Mouse (Mus musculus): ENCODE data around the gene Neurl3.

Neurl3 gene

DNA sequence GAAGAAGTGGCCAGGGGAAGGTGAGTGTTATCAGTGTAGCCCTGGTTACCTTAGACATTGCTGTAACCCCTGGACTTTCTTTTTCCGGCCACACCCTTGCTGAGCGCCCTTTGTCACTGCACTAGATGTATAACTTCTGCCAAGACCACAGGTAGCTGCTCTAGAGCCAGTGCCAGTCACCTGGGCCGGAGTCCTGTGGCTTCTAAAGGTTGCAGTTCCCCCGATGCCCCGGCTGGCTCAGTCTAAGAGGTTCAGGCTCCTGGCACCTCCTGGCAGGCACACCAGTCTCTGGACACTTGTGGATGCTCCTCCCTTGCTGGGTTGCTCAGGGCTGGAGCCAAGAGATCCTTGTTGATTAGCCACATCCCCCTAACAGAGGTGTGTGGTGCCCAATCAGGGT lies at the start of gene Neurl3:
Gene Neurl3, minus strand, starts transcription at position 225 of the 400 bp plus-strand sequence.
- DNase-seq: no peak

DNA sequence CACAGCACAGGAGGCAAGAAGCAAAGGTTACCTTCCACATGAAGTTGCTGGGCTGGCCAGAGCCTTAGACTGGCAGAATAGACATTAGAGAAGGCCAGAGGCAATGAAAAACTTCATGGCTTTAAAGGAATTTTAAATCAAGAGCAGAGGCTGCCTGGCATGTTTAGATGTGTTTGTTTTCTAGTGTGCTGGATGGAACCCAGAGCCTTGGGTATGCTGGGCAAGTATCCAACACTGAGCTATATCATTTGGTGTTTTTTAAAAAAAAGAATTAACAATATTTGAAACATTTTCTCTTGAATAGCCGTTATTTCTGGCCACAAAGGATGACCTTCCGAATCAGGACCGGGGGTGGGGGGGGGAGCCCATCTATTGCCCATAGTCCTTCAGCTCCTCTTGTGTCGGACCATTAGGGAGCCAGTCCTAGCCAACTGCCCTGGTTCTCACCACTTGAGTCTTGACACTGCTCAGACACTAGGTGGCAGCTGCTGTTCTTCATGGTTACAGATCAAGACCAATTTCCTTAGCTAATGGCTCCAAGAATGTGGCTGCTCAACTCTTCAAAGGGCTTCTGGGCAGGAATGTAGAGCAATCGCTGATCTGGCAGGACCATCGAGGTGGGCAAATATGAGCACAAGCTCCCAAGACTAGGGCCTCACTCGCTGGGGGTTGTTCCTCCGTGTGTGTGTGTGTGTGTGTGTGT lies 49.4 kb upstream of the Neurl3 start:
- DNase-seq: no peak

DNA sequence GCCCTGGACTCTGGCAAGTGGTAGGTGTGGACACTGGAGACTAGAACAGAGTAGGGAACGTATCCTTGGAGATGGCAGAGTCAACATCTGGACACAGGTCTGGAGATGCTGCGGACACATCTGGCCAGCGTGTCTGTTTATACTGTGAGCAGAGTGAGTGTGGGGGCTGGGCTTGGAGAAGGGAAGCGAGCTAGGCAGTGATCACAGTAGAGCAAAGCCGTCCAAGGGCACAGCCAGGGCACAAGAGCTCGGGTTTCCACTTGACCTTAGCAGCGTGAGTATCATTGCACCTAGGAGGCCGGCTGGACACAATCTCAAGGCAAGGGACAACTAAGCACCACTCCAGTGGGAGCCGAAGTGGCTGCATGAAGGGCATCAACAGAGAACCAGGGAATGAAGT lies 48.6 kb upstream of the Neurl3 start:
- DNase-seq: no peak

- no peak for DNase-seq
Observed at GRCm38 (mm10) chr1:36321829-36322573, 47.5 kb upstream of the Neurl3 start.

DNA sequence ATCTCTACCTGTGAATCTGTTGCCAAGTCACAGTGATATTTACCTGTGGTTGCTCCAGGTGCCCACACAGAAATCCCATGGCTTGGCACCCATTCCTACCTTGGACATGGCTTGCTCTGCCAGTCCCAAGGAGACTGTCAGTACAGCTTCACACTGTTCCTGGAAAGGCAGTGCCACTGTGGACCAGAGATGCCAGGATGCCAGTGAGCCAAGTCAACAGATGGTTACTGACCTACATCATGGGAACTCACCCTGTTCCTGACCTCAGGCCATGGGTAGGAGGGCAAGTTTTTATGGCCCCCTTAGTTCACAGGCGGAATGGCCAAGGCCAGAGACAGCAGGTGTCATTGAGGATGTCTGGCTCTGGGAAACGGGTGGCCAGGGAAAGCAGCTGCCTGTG lies 46.7 kb upstream of the Neurl3 start:
- peak; percentile 75 for DNase-seq

GRCm38 (mm10) chr1:36315776-36316100 lies 41.3 kb upstream of the Neurl3 start:
- DNase-seq: no peak

GRCm38 (mm10) chr1:36314959-36315775 lies 40.7 kb upstream of the Neurl3 start:
- no peak for DNase-seq

GRCm38 (mm10) chr1:36309498-36309901 lies 35.0 kb upstream of the Neurl3 start:
- DNase-seq: peak; percentile 59

DNA sequence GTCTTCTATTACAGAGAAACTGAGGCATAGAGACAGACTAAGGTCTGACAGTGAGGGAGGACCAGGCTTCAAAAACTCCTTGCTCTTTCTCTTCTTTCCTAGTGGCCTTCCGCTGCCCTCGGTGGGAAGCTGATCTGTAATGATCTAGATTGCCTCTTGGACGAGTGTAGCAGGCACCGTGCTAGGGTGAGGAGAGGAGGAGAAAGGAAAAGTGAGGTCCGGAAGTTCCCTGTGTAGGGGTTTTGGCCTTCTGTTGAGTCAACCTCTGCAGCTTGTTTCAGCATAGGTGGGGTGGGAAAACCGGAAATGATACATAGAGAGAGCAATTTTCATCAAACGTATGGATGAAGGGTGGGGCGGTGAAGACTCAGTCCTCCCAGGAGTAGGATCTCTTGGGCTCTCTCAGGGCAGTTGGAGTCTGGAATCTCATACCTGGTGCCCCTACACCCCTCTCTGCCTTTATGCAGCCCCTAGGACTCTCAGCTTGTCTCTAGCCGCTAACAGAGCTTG lies 34.5 kb upstream of the Neurl3 start:
- peak; percentile 46 for DNase-seq

GRCm38 (mm10) chr1:36308451-36308901 lies 34.0 kb upstream of the Neurl3 start:
- peak; percentile 58 for DNase-seq

GRCm38 (mm10) chr1:36307495-36308280 lies 33.2 kb upstream of the Neurl3 start, which contains the start of gene Arid5a:
Gene Arid5a (plus strand): TSS chr1:36307733.
- DNase-seq: peak; percentile 87

GRCm38 (mm10) chr1:36307121-36307494 lies 32.6 kb upstream of the Neurl3 start:
- DNase-seq: no peak

DNA sequence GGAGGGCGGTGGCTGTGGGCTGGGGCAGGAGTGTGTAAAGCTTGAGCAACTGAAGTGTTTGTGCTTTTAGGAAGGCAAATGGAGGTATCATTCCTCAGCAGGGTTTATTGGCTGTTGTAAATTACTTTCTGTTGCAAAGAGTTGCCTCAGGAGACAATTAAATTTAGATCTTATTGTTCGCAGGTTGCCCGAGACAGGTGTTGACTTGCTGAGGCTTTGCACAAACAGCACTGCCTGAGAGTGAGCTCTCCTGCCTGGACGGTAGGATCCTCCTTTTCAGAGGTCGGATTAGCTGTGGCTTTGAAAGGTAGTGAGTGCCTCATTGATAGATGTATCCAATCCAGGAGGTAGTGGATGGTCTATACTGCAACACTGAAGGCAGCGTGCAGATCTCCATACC lies 31.6 kb upstream of the Neurl3 start:
- peak; percentile 22 for DNase-seq

GRCm38 (mm10) chr1:36304764-36305163 lies 30.3 kb upstream of the Neurl3 start:
- peak; percentile 33 for DNase-seq

GRCm38 (mm10) chr1:36303381-36304320 lies 29.2 kb upstream of the Neurl3 start:
- peak; percentile 76 for DNase-seq

GRCm38 (mm10) chr1:36302957-36303356 lies 28.5 kb upstream of the Neurl3 start:
- DNase-seq: no peak

- peak; percentile 24 for DNase-seq
Observed at GRCm38 (mm10) chr1:36302273-36302672, 27.8 kb upstream of the Neurl3 start.

DNA sequence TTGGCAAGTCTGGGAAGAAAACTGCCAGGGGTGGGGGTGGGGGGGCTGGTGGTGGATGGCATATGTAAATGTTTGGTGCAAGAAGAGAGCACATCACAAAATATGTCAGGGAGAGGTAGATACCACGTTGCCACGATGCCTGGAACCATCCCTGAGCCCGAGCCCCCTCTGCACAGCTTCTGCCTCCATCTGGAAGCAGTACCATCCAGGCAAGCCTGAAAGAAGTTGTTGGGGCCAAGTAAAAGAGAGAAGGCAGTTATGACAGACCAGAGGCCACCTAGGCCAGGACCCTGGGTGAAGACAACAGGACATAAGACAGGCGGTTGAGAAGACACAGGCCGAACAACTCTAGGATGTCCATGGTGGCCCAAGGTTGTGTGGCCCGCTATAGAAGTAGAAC lies 26.0 kb upstream of the Neurl3 start:
- peak; percentile 14 for DNase-seq

DNA sequence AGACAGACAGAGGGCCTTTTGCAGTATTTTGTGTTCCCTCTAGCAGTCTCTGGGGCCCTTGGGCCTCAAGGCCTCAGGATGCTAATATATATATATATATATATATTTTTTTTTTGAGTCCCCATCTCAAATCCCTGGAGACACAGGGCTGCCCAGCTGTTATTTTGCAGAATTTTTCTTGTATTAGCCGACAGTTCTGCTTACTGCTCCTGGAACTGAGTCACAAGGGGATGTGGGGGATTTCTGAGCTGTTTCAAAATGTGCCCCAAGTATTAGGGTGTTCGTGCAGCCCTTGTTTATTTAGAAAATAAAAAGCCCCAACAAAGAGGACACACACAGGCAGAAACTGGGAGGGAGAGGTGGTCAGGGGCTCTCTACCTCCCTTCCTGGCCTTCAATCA lies 25.2 kb upstream of the Neurl3 start:
- DNase-seq: no peak

DNA sequence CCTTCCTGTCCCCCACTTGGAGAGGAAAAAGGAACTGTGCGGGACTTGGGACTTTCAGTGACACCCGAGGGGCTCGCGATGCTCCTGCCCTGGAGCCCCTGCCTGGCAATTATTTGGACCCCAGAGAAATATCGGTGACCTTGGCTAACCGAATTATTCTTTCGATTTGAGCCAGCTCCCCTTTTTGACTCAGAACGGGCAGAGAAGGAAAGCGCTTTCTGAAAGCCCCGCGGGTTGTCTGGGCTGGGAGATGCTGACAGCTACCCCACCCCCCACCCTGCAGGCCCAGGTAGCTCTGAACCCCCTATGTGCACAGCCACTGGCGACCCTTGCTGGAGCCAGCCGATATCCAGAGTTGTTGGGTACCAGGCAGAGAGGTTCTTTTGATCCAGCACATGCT lies 24.6 kb upstream of the Neurl3 start:
- DNase-seq: no peak

DNA sequence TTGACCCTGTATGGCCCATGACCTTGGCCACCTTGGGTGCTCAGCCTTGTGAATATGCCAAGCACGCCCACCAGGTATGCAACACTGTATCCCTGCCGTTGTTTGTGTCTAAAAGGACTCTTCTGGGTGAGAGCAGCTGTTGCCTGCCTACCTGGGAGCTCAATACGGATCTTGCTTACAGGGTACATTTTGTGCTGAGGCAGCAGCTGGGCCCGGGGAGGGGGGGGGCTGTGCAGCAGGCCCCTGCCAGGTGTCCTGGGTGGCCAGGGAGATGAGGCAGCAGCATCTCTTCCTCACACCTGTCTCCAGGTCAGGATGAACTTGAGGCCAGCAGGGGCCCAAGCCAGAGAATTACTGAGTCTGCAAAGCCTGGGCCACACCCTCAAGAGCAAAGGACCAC lies 23.6 kb upstream of the Neurl3 start:
- DNase-seq: no peak
